Mouse (Mus musculus) urinary bladder, postnatal 36 days (tissue): Measurements from ENCODE around the gene Trpv6.

Experiments
- DNase-seq, 2 experiments: peaks; one replicate each; pipeline ENCODE4 v3.0.0; 2022; ENCODE audit warnings: low spot score in 2 of 2, mixed read lengths in 1 of 2

Gene Trpv6

GRCm38 (mm10) chr6:41621241-41621990, 14.8 kb downstream of the Trpv6 start:
- DNase-seq = no peak

- no peak for DNase-seq
These were observed 15.9 kb downstream of the Trpv6 start for GRCm38 (mm10) chr6:41620173-41620798.

- no peak for DNase-seq
These were observed 28.6 kb downstream of the Trpv6 start for GRCm38 (mm10) chr6:41607637-41608036.

DNA sequence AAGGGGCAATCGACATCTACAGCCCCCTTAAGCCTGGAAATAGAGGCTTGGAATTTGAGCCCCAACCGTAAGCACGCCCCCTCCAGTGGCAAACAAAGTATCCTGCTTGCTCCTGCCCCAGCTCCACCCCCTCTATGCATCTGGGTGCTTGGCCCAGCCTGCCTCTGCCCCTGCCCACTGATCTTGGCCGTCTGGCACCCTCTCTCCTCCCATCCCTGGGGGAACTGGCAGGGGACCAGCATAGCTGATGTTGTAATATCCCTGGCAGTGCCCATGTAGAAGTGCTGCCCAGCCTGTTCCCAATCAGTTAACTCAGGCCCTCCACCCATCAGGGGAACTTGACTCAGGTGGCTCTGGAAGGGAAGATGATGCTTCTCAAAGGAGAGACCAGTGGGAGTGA, 30.0 kb downstream of the Trpv6 start:
- peak; percentile 23 to 73 for DNase-seq

- no peak for DNase-seq
These were observed 30.5 kb downstream of the Trpv6 start for GRCm38 (mm10) chr6:41605794-41606104.

DNA sequence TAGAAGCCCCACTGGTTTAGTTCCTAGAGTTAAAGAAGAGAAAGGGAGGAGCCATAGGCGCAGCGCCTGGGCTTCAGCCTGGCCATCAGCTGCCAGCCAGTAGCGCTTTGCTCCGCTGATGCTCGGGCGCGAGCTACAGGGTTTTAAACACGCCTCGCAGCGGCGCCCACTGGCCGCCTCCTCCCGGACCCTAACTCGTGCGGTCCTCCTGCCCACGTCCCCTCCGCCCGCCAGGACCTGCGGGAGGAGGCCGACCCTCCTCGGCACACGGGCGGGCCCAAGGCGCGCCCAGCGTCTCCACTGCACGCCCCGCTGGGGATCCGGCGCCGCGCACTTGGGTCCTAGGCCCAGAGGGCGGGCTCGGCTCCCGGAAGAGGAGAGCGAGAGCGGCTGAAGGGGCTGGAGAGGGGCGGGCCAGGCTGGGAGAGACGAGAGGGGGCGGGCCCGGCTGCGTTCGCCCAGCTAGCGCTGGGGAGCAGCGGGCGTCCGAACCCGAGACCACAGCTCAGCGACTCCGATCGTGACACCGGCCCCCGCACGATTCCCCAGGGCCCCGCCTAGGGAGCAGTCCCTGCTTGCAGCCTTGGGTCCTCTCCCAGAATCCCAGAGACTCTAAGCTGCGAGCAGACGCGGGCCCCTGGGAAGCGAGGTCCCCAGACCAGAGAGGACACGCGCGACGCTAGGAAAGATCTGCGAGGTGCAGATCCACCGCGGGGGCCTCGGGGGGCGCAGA, 31.0 kb downstream of the Trpv6 start, which contains the start of gene Ephb6:
Gene Ephb6 (plus strand): TSS at position 422 of the 733 bp plus-strand sequence.
- DNase-seq = peak; percentile 69 to 76

GRCm38 (mm10) chr6:41604401-41605050, 31.7 kb downstream of the Trpv6 start:
- DNase-seq = peak; percentile 17 to 59

DNA sequence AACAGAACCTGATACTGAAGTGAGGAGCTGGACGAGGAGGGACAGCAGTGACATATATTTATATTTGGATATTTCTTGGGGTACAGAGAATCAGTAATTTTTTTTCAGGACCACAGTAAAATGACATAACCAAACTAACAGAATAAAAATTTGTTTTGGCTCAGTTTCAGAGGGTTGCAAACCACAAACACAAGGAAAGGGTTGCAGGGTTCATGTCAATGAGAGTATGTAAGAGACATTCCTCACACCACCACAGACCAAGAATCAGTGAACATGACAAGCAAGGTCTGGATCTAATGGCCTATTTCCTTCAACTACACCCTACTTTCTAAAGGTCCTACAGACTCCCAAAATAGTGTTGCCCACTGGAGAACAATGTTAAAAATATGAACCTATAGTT, 54.0 kb downstream of the Trpv6 start:
- no peak for DNase-seq

GRCm38 (mm10) chr6:41581295-41581694, 54.9 kb downstream of the Trpv6 start:
- DNase-seq = no peak

DNA sequence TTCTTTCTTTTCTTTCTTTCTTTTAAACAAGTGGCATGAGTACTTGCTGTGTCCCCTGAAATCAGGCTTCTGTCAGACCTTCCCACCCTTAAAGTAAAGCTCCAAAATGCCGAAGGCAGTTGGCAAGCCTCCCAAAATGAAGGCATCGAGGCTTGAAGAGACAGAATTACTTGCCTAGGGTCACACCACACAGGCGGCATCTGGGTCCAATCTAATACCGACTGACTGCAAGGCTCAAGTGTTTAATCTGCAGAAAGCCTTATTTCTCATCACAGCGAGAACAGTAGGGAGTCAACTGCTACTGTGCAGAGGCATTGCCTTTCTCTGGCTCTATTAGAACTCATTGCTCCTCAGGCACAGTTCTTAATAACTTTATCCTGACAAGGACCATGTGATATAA, 58.9 kb downstream of the Trpv6 start:
- no peak for DNase-seq

- DNase-seq = peak; percentile 23 to 30
These were observed 59.6 kb downstream of the Trpv6 start for GRCm38 (mm10) chr6:41576526-41577097.
